Mouse (Mus musculus) forebrain, embryonic 10.5 days (tissue): ENCODE results near the gene Stard13. TPM values are rescaled to one million over a fixed set of nuclear protein-coding genes. Genes with fewer than 3 reads are reported as not detected.

Experiments used
- DNase-seq: peaks from one replicate; pipeline ENCODE4 v3.0.0-alpha.2; 2017; ENCODE audit warnings: low spot score; ENCODE audit errors: extremely low spot score
- H3K27ac ChIP-seq: fragments of 300-500 bp; sonication (generic); 2 replicates; pipeline ENCODE4 v1.5.1; 2016; ENCODE audit warnings: mild to moderate bottlenecking
- H3K27me3 ChIP-seq: fragments of 300-500 bp; sonication (generic); 2 replicates; pipeline ENCODE4 v1.6.1; 2016; ENCODE audit warnings: mild to moderate bottlenecking; ENCODE audit not compliant: poor library complexity, severe bottlenecking
- H3K36me3 ChIP-seq: fragments of 300-500 bp; sonication (generic); replicated peaks from 2 replicates; pipeline ENCODE4 v1.6.1; 2016; ENCODE audit warnings: mild to moderate bottlenecking, moderate library complexity
- H3K4me1 ChIP-seq: fragments of 300-500 bp; sonication (generic); 2 replicates; pipeline ENCODE4 v1.6.1; 2016
- H3K4me3 ChIP-seq: fragments of 300-500 bp; sonication (generic); 2 replicates; pipeline ENCODE4 v1.5.1; 2016; ENCODE audit warnings: mild to moderate bottlenecking, moderate library complexity
- H3K9me3 ChIP-seq: fragments of 300-500 bp; sonication (generic); 2 replicates; pipeline ENCODE4 v1.6.1; 2016; ENCODE audit warnings: mild to moderate bottlenecking, moderate library complexity
- WGBS: fragments of 180-500 bp; shearing (Covaris S2); methylation state at CpG from one replicate; pipeline ENCODE4 v1.1.7; 2016; 5-methylcytosine and 5-hydroxymethylcytosine counted together
- polyA plus RNA-seq: library from polyadenylated mRNA; unstranded; fragments of >200 nt; fragmentation: Nextera tagmentation; extraction: Ambion mirVana; gene quantifications from 2 replicates; pipeline ENCODE4 v1.2.1, GENCODE M21; 2016

Gene Stard13
- polyA plus RNA-seq, 1 experiment from 2014 or later: 3.7 TPM

DNA sequence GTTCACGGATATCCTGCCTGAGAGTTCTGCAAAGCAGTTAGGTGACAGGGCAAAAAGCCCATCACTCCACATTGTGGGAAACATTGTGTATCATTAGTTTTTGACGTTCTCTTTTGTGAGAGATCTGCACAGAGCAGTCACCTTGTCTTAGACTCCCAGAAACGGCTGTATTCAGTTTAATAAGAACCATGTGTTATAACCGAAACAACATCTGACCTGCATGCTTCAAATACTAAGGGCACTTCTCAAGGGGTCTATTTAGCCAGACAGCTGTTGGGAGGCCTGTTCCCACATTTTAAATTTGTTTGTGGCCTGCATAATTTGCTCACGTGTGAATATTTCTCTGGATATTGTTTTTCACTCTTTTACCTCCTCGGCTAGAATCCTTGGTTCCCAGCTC lies 162.7 kb downstream of the Stard13 start:
- H3K4me1 ChIP-seq: peaks cover 7% of the 10 kb centered on the region; the same call in 1 of the 2 replicates
- H3K27me3 ChIP-seq: no peaks in the 10 kb centered on the region
- H3K9me3 ChIP-seq: no peaks in the 10 kb centered on the region; the same call in 1 of the 2 replicates
- no peaks in the 10 kb centered on the region for H3K36me3 ChIP-seq
- DNase-seq: no peak
- H3K27ac ChIP-seq: peak overlapping the region; percentile 35; the same call in 1 of the 2 replicates
- H3K4me3 ChIP-seq: no peak overlapping the region
- 74% methylated on average over 6 of the region's 6 CpGs for WGBS

DNA sequence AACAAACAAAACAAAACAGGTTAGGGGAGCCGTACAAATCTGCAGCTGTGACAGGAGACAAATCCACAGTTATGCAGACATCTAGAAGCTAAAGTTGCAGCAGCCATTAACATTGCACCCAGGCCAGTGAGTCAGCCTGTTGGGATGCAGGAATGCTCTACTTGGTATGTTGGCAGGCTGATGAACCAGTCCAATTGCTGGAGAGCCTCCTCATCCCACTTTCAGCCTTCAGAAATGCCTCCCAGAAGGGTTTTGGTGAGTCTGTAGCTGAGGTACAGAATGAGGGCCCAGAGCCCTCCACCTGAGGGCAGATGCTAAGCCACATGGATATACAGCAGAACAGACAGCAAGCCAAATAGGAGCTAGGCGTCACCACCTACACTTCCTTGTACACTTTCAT lies 164.1 kb downstream of the Stard13 start:
- no peak for DNase-seq
- Histone ChIP-seq H3K4me1 (peaks cover 7% of the 10 kb centered on the region; the same call in 1 of the 2 replicates), H3K36me3 (no peaks in the 10 kb centered on the region), H3K4me3 (no peak overlapping the region), H3K27me3 (no peaks in the 10 kb centered on the region), H3K27ac (no peak overlapping the region), H3K9me3 (no peaks in the 10 kb centered on the region)
- 96% methylated on average over 2 of the region's 2 CpGs for WGBS

DNA sequence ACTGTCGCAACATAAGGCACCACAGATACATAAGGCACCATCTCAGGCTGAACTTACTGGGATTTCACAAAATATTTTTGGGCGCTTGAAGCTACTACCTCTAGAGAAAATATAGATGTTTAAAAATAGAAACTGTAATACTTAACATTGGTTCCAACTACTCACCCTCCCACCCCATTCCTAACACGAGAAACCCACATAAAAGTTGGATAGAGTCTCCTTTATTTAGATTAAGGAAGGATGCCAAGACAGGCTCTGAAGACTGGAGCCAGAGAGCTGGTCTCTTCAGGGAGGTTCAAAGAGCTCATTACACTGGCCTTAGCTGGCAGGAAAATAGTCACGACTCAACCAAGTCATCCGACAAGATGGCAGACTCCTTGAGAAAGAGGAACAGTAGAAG lies 167.6 kb downstream of the Stard13 start:
- H3K36me3 ChIP-seq: peaks cover 18% of the 10 kb centered on the region
- DNase-seq: no peak
- 90% methylated on average over 5 of the region's 5 CpGs for WGBS
- H3K4me1 ChIP-seq: 0 out of 2 replicates have a peak, but pooled peaks cover under 1% of the 10 kb centered on the region
- H3K4me3 ChIP-seq: no peak overlapping the region
- H3K27me3 ChIP-seq: no peaks in the 10 kb centered on the region
- no peak overlapping the region for H3K27ac ChIP-seq
- peaks cover 10% of the 10 kb centered on the region; the same call in 1 of the 2 replicates for H3K9me3 ChIP-seq

DNA sequence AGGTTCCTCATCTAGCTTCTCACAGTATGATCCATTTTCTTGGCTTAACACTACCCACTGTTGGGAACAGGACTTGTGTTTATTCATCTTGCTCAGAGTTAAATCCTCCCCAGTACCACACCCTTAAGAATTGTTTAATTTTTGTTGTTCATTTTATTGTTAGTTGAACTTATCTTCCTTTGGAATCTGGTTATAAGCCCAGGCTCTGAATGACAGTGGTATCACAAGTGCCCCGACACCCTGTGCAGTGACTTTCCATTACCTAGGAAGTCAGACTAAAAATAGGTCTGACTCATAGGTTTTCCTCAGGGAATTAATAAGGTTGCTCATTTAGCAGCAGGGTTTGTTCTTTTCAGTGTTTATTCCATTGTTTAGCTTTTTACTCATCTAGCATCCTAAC lies 168.4 kb downstream of the Stard13 start:
- DNase-seq: no peak
- Histone ChIP-seq H3K4me3 (no peak overlapping the region), H3K27me3 (no peaks in the 10 kb centered on the region), H3K27ac (no peak overlapping the region), H3K36me3 (peaks cover 18% of the 10 kb centered on the region), H3K4me1 (peaks cover 5% of the 10 kb centered on the region), H3K9me3 (peaks cover 10% of the 10 kb centered on the region; the same call in 1 of the 2 replicates)
- 90% methylated on average over 1 of the region's 1 CpGs for WGBS

DNA sequence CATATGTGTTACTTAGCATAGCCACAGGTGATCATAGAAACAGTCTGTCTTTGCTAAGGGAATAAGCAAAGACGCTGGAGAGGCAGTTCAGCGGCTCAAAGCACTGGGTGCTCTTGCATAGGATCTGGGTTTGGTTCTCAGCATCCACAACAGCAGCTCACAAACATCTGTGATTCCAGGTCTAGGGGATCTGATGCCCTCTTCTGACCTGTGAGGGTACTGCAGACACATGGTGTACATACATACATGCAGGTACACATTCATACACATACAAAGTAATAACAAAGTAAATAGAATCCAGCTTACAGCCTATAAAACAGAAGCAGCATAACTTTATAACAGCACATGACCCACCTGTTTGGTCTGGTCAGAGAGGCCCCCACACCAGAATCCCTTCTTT lies 171.7 kb downstream of the Stard13 start:
- Histone ChIP-seq H3K27ac (no peak overlapping the region), H3K9me3 (peaks cover 10% of the 10 kb centered on the region; the same call in 1 of the 2 replicates), H3K4me1 (peaks cover 12% of the 10 kb centered on the region), H3K27me3 (no peaks in the 10 kb centered on the region), H3K4me3 (no peak overlapping the region), H3K36me3 (peaks cover 18% of the 10 kb centered on the region)
- DNase-seq: no peak
- WGBS: 92% methylated on average over 2 of the region's 2 CpGs

DNA sequence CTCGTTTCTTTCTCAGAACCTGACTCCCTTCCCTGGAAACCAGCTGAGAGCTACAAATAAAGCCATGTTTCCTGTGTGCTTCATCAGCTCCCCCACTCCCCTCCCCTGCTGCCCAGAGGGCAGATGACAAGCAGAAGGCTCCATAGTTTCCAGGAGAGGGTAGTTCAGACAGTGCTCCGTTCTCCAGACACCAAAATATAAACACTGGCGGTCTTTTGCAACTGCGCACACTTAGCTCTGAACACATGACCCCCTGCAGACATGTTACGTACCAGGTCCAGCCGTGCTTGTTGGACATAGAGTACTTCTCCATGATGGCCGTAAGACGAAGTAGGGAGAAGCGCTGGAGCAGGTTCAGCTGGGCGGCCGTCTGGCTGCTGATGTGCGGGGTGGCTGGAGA lies 173.2 kb downstream of the Stard13 start:
- H3K27me3 ChIP-seq: no peaks in the 10 kb centered on the region
- H3K4me3 ChIP-seq: no peak overlapping the region
- DNase-seq: no peak
- H3K9me3 ChIP-seq: peaks cover 10% of the 10 kb centered on the region; the same call in 1 of the 2 replicates
- H3K36me3 ChIP-seq: peaks cover 18% of the 10 kb centered on the region
- WGBS: 83% methylated on average over 12 of the region's 12 CpGs
- H3K4me1 ChIP-seq: peaks cover 20% of the 10 kb centered on the region
- peak overlapping the region; percentile 22; the same call in 1 of the 2 replicates for H3K27ac ChIP-seq

DNA sequence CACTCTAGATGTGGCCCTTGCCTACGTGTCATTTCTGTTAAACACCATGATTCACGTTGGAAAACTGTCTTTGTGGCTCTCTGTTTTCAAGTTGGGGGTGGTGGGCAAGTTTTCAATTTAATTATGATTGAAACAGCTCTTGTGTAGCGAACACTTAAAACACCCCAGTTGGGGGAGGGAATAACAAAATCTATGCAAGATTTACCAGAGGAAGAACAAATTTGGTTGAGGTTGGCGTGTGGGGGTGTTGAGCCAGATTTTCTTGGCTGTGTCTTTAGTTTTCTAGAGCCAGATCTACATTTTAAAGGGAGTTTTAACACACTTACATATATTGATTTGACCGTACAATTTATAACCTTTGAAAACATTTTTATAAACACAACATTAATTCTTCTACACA lies 173.9 kb downstream of the Stard13 start:
- H3K27ac ChIP-seq: no peak overlapping the region
- peaks cover 27% of the 10 kb centered on the region for H3K4me1 ChIP-seq
- H3K4me3 ChIP-seq: no peak overlapping the region
- peaks cover 18% of the 10 kb centered on the region for H3K36me3 ChIP-seq
- no peak for DNase-seq
- no peaks in the 10 kb centered on the region for H3K27me3 ChIP-seq
- H3K9me3 ChIP-seq: peaks cover 10% of the 10 kb centered on the region; the same call in 1 of the 2 replicates
- WGBS: 86% methylated on average over 5 of the region's 5 CpGs

DNA sequence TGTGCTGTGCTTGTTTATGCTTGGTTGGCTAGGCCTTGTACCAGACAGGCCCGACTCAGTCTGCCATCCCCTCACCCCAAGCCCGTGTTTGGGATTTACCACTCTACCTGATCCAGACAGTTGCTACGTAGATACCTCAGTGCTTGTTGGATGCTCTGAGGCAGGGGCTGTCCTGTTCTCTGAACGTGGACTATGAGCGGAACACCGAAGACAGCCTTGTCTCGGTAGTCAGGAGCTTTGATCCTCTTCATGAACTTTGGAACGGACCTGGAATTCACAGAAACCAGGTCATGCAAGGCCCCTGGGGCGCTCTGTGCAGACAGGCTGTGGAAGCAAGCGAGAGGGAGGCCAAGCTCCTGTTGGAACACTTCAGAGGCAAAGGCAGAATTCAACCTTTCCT lies 174.3 kb downstream of the Stard13 start:
- Histone ChIP-seq H3K9me3 (peaks cover 10% of the 10 kb centered on the region; the same call in 1 of the 2 replicates), H3K4me3 (no peak overlapping the region), H3K36me3 (peaks cover 18% of the 10 kb centered on the region), H3K27ac (no peak overlapping the region), H3K27me3 (no peaks in the 10 kb centered on the region), H3K4me1 (peaks cover 31% of the 10 kb centered on the region)
- WGBS: 90% methylated on average over 10 of the region's 10 CpGs
- DNase-seq: no peak

DNA sequence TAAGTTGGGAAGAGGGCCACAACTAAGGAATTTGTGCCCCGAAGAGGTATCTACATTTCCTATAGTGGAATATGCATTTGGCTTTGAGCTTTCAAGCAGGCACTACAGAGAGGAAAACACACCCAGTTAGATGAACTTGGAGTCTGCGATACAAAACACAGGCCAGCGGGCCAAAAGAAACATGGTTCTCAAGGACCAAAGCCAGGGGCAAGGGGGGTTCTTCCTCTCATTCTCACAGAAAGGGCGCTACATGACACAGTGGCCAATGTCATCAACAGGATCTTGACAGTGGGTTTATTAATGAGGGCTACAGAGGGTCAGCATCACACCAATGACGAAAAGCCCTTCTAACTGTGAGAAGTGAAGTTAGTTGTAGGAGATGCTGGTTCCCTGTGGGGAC lies 175.9 kb downstream of the Stard13 start:
- WGBS: 93% methylated on average over 5 of the region's 5 CpGs
- Histone ChIP-seq H3K27me3 (no peaks in the 10 kb centered on the region), H3K36me3 (peaks cover 11% of the 10 kb centered on the region), H3K9me3 (peaks cover 10% of the 10 kb centered on the region; the same call in 1 of the 2 replicates), H3K4me1 (peaks cover 40% of the 10 kb centered on the region), H3K4me3 (no peak overlapping the region), H3K27ac (no peak overlapping the region)
- DNase-seq: no peak

DNA sequence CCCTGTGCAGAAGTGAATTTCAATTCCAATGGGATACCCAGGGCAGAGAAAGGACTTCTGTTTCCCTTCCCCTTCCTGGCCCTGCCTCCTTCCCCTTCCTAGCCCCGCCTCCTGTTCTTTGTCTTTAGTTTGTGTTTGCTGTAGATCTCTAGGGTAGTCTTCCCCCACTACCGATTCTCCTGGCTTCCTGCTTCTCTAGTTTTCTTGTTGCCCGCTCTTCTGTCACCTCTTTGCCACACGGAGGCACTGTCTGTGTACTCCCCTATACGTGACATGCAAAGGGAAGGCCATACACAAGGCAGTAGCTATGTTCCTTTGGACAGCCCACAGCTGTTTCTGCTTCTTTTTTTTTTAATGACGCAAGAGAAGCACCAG lies 176.7 kb downstream of the Stard13 start:
- H3K9me3 ChIP-seq: peaks cover 6% of the 10 kb centered on the region; the same call in 1 of the 2 replicates
- H3K4me1 ChIP-seq: peaks cover 40% of the 10 kb centered on the region
- DNase-seq: no peak
- peak overlapping the region; percentile 75 for H3K27ac ChIP-seq
- H3K4me3 ChIP-seq: no peak overlapping the region
- peaks cover 9% of the 10 kb centered on the region for H3K36me3 ChIP-seq
- H3K27me3 ChIP-seq: no peaks in the 10 kb centered on the region
- 70% methylated on average over 6 of the region's 6 CpGs for WGBS

DNA sequence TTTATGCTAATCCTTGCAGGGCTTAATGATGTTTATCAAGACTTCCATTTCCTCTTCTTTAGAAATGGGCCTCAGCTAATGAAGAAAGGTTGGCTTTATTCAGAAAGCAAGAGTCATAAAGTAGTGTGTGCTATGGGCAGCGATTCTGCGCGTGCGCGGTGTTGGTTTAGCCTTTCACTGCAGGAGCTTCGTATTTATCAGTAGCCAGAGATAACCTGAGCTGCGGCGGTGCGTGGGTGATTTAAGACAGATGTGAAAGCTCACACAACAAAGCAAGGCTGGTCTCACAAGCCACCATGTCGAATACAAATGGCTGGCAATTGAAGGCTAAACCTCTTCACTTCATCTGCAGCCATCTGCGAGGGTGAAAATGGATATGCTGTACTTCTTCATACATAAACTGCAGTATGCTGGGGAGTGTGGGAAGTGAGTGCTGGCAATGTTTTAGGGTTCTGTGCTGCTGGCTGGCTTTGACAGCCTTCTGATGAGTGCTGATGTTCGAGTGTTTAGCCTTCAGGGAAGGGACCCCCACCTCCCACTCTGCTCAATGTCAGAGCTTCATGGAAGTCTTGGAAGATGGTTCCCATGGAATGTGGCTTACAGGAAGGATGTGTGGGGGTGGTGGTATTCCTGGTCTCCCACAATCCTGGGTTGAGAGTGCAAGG lies 177.2 kb downstream of the Stard13 start:
- 72% methylated on average over 12 of the region's 12 CpGs for WGBS
- Histone ChIP-seq H3K27me3 (no peaks in the 10 kb centered on the region), H3K27ac (peak overlapping the region; percentile 75), H3K4me1 (peaks cover 40% of the 10 kb centered on the region), H3K9me3 (peaks cover 4% of the 10 kb centered on the region; the same call in 1 of the 2 replicates), H3K36me3 (peaks cover 6% of the 10 kb centered on the region), H3K4me3 (no peak overlapping the region)
- no peak for DNase-seq

DNA sequence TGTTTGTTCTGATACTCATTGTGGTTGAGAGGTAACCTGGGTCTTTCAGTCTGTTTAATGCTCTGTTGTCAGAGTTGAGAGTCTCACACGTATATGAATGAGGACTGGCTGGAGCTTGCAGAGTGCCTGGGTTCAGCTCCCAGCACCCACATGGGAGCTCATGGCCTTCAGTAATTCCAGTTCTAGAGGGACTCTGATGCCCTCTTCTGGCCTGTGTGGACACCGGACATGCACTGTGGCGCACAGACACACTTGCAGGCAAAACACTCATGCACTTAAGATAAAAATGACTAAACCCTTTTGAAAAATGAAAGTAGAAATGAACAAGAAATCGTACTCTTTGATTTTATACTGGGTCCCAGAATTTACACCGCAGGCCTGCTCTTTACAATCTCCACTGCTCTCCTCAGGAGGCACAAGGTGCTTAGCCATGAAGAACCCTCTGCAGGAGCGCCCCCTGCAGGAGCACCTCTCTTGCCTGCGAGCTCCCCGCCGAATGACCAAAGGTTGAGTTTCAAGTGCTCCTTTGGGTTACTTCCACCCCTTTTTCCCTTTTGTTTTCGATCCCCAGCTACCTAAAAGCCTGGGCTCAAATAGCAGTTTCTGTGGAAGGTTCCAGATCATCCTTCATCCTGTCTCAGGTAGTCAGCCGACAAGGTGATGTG lies 178.1 kb downstream of the Stard13 start:
- 0 out of 2 replicates have a peak overlapping the region, but pooled peaks have one; percentile 59 for H3K27ac ChIP-seq
- peaks cover 4% of the 10 kb centered on the region; the same call in 1 of the 2 replicates for H3K9me3 ChIP-seq
- DNase-seq: no peak
- 91% methylated on average over 11 of the region's 11 CpGs for WGBS
- peaks cover 6% of the 10 kb centered on the region for H3K36me3 ChIP-seq
- no peaks in the 10 kb centered on the region for H3K27me3 ChIP-seq
- H3K4me1 ChIP-seq: peaks cover 37% of the 10 kb centered on the region
- H3K4me3 ChIP-seq: no peak overlapping the region

DNA sequence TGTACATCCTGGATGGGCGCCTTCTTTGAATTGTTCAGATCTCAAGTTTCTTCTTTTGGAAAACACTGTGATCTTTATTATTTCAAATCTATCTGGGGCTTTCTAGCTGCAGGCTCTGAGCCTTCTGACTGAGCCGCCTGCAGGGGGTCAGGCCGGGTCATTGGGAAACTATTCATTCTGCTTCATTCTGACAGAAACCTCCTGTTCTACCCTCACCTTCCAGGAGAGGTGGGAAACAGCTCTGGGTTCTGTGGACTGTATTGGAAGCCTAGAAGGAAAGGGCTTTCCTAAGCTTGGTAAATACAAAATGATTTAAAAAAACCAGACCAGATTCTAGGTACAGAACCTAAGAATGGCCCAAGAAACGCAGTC lies 178.9 kb downstream of the Stard13 start:
- peak overlapping the region; percentile 59 for H3K27ac ChIP-seq
- 47% methylated on average over 4 of the region's 4 CpGs for WGBS

More for the DNA sequence above, 178.9 kb downstream of the Stard13 start:
- H3K4me3 ChIP-seq: no peak overlapping the region
- H3K9me3 ChIP-seq: peaks cover 4% of the 10 kb centered on the region; the same call in 1 of the 2 replicates
- no peak for DNase-seq
- peaks cover 35% of the 10 kb centered on the region for H3K4me1 ChIP-seq
- peaks cover 6% of the 10 kb centered on the region for H3K36me3 ChIP-seq
- H3K27me3 ChIP-seq: no peaks in the 10 kb centered on the region
